Mouse (Mus musculus) myocyte (in vitro differentiated cells): Measurements from ENCODE around the gene Ankrd12.

Source experiments
- CEBPB ChIP-seq: IDR thresholded peaks from 2 replicates; pipeline ENCODE4 v1.6.1; 2011; ENCODE audit warnings: mild to moderate bottlenecking, moderate library complexity; ENCODE audit not compliant: poor library complexity, insufficient read depth, severe bottlenecking
- E2F4 ChIP-seq: IDR thresholded peaks from one replicate; pipeline ENCODE4 v1.6.1; 2011; ENCODE audit warnings: mild to moderate bottlenecking, control low read depth, moderate library complexity; ENCODE audit not compliant: insufficient read depth
- MAX ChIP-seq: IDR thresholded peaks from one replicate; pipeline ENCODE4 v1.6.1; 2011; ENCODE audit warnings: low read depth, mild to moderate bottlenecking, control low read depth
- MYOD1 ChIP-seq, 3 experiments: IDR thresholded peaks; one replicate each; pipeline ENCODE4 v1.6.1; 2011; ENCODE audit warnings: control low read depth in 2 of 3, low read depth in 2 of 3, mild to moderate bottlenecking in 2 of 3, moderate library complexity in 1 of 3; ENCODE audit not compliant: insufficient read length in 2 of 3, control insufficient read depth in 1 of 3
- MYOG ChIP-seq, 3 experiments: IDR thresholded peaks; one replicate each; pipeline ENCODE4 v1.6.1; 2011; ENCODE audit warnings: control low read depth in 2 of 3, low read depth in 2 of 3, mild to moderate bottlenecking in 2 of 3; ENCODE audit not compliant: insufficient read length in 2 of 3, control insufficient read depth in 1 of 3, insufficient read depth in 1 of 3
- POLR2A ChIP-seq: IDR thresholded peaks from one replicate; pipeline ENCODE4 v1.6.1; 2011; ENCODE audit warnings: low read depth, mild to moderate bottlenecking, control low read depth, moderate library complexity; ENCODE audit not compliant: insufficient read length
- POLR2AphosphoS2 ChIP-seq: IDR thresholded peaks from one replicate; pipeline ENCODE4 v1.6.1; 2011; ENCODE audit warnings: low read depth, control low read depth; ENCODE audit not compliant: insufficient read length
- SRF ChIP-seq: IDR thresholded peaks from one replicate; pipeline ENCODE4 v1.6.1; 2011; ENCODE audit warnings: low read depth; ENCODE audit not compliant: control insufficient read depth, insufficient read length
- TCF12 ChIP-seq: IDR thresholded peaks from one replicate; pipeline ENCODE4 v1.6.1; 2011; ENCODE audit warnings: mild to moderate bottlenecking, control low read depth; ENCODE audit not compliant: poor library complexity, insufficient read depth, severe bottlenecking
- TCF3 ChIP-seq: IDR thresholded peaks from one replicate; pipeline ENCODE4 v1.6.1; 2011; ENCODE audit warnings: low read depth, control low read depth; ENCODE audit not compliant: insufficient read length
- USF1 ChIP-seq: IDR thresholded peaks from one replicate; pipeline ENCODE4 v1.6.1; 2011; ENCODE audit warnings: low read depth, mild to moderate bottlenecking, control low read depth, moderate library complexity

GRCm38 (mm10) chr17:66048795-66049194 lies 28.1 kb downstream of the Ankrd12 start:
- TF ChIP-seq USF1 (no peak), POLR2AphosphoS2 (no peak), MYOD1 (IDR thresholded peaks at IDR 0.05; ENCODE audit: control insufficient read depth in 1 of 3, insufficient read length in 2 of 3, low read depth in 2 of 3) (no peak), MAX (no peak), POLR2A (no peak), CEBPB (no peak), MYOG (IDR thresholded peaks at IDR 0.05; ENCODE audit: control insufficient read depth in 1 of 3, insufficient read depth in 1 of 3, insufficient read length in 2 of 3, low read depth in 2 of 3) (no peak), TCF12 (no peak), SRF (no peak), E2F4 (no peak), TCF3 (no peak)
